Mouse (Mus musculus) lung, postnatal 4 days (tissue): ENCODE measurements around the gene Tubg1.
"Not testable (repeated sequence)": the region's sequence is repeated elsewhere in the genome, so short reads cannot be mapped to it uniquely, and the experiment has no call there.

Experiments used
- DNase-seq, 2 experiments: peaks; one replicate each; pipeline ENCODE4 v3.0.0; 2021

Tubg1 gene

GRCm38 (mm10) chr11:101103011-101103410 lies 16.7 kb upstream of the Tubg1 start:
- no peak for DNase-seq

- DNase-seq, result no peak
Measured at GRCm38 (mm10) chr11:101109351-101109750, 10.4 kb upstream of the Tubg1 start.

GRCm38 (mm10) chr11:101110708-101111107 lies 9.0 kb upstream of the Tubg1 start:
- DNase-seq, result no peak

- DNase-seq, result no peak
Measured at GRCm38 (mm10) chr11:101111178-101111577, 8.6 kb upstream of the Tubg1 start.

GRCm38 (mm10) chr11:101112186-101112585 lies 7.6 kb upstream of the Tubg1 start:
- no peak for DNase-seq

GRCm38 (mm10) chr11:101115564-101115963 lies 4.2 kb upstream of the Tubg1 start:
- no peak for DNase-seq

- DNase-seq, result no peak
Measured at GRCm38 (mm10) chr11:101118105-101118504, 1.6 kb upstream of the Tubg1 start.

- DNase-seq, result no peak
Measured at GRCm38 (mm10) chr11:101119131-101119760, 492 bp upstream of the Tubg1 start.

GRCm38 (mm10) chr11:101120545-101121188 lies 929 bp downstream of the Tubg1 start:
- no peak for DNase-seq

GRCm38 (mm10) chr11:101124494-101124893 lies 4.8 kb downstream of the Tubg1 start:
- DNase-seq, result not testable (repeated sequence)

- not testable (repeated sequence) for DNase-seq
Measured at GRCm38 (mm10) chr11:101125008-101125407, 5.3 kb downstream of the Tubg1 start.

GRCm38 (mm10) chr11:101127075-101127474 lies 7.3 kb downstream of the Tubg1 start:
- DNase-seq, result no peak

GRCm38 (mm10) chr11:101128996-101129577 lies 9.3 kb downstream of the Tubg1 start:
- DNase-seq, result no peak

- DNase-seq, result peak in 1 of 2 experiments; percentile 44
Measured at GRCm38 (mm10) chr11:101130056-101130756, 10.5 kb downstream of the Tubg1 start.

GRCm38 (mm10) chr11:101131187-101131586 lies 11.4 kb downstream of the Tubg1 start:
- no peak for DNase-seq

- DNase-seq, result peak in 1 of 2 experiments; percentile 33
Measured at GRCm38 (mm10) chr11:101131701-101132100, 12.0 kb downstream of the Tubg1 start.

- no peak for DNase-seq
Measured at GRCm38 (mm10) chr11:101133037-101133436, 13.3 kb downstream of the Tubg1 start.

GRCm38 (mm10) chr11:101134217-101134865 lies 14.6 kb downstream of the Tubg1 start:
- no peak for DNase-seq

- no peak for DNase-seq
Measured at GRCm38 (mm10) chr11:101137000-101137399, 17.3 kb downstream of the Tubg1 start.

- DNase-seq, result peak; percentile 49 to 68
Measured at GRCm38 (mm10) chr11:101138536-101139181, 18.9 kb downstream of the Tubg1 start.

GRCm38 (mm10) chr11:101140164-101140819 lies 20.6 kb downstream of the Tubg1 start:
- DNase-seq, result peak; percentile 52 to 68

- DNase-seq, result no peak
Measured at GRCm38 (mm10) chr11:101141088-101141487, 21.4 kb downstream of the Tubg1 start.
